Mouse (Mus musculus): ENCODE measurements around the gene Golgb1. TPM values are rescaled to one million over a fixed set of nuclear protein-coding genes. Genes with fewer than 3 reads are reported as not detected.

The Golgb1 gene
- 38.0 TPM for polyA plus RNA-seq (2017; shearing (Covaris generic))

DNA sequence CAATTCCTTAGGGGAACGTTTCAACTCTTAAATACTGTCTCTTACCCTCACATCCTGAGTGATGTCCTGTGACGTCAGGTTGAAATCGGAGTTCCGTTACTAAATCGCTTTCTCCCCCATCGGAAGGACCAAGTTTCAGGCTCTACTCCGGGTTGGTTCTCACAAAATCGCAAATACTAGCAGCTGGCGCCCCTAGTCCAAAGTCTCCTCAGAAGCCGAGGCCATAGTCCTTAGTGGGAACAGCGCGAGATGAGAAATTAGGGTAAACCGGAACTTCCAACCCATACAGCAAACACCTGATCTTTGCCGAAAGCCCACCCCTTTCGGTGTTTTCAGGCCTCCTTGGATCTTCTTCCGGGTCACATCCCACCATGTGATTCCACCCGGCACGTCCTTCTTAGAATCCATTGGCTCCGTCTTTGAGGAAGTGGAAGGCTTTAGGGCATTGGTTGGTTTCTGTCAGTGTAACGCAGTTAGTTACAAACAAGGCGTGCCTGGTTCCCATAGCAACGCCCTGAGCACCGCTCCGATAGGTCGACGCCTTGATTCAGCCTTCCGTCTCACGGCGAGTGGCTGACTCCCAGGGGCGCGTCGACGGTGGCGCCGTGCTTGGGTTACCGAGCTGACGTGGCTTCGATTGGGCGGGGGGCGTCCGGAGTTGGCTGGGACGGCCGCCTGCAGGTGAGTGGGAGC, at the start of gene Golgb1, which contains the start of gene Eaf2:
TSS of gene Golgb1 (plus strand) at position 558 of the 693 bp plus-strand sequence.
TSS of gene Eaf2 (minus strand) at position 421 of the 693 bp plus-strand sequence.

DNA sequence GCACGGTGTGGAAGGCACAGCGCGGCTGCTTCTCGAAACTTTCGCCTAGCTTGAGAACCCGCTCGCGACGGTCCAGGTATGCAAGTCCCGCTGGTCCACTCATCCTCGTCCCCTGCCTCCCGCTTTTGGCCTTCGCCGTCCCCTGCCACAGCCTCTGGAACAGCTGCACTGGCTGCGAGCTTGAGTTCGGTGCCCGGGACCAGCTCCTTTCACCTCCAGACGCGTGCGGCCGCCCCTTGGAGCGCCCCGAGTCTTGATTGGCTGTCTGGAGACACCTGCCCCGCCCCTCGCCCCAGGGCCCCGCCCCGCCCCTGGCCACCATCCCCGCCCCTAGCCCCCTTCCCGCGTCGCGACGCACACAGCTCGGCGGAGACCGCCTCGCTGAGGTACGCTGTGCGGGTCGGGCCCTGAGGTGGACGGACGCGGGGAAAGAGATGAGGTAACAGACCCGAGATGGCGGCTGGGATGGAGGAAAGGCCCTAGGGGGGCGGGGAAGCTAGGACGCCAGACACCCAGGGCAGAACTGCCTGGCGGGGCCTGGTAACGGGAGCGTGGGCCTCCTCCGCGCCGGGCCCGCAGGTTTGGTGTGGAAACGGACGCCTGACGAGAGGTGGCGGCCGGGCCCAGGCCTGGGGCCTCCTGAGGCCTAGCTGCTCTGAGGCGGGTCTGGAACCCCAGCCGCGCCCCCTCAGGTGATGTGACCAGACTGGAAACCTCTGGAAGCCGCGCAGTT, 46.7 kb upstream of the Golgb1 start, which contains the start of gene Iqcb1:
TSS of gene Iqcb1 (plus strand) at position 332 of the 733 bp plus-strand sequence.

DNA sequence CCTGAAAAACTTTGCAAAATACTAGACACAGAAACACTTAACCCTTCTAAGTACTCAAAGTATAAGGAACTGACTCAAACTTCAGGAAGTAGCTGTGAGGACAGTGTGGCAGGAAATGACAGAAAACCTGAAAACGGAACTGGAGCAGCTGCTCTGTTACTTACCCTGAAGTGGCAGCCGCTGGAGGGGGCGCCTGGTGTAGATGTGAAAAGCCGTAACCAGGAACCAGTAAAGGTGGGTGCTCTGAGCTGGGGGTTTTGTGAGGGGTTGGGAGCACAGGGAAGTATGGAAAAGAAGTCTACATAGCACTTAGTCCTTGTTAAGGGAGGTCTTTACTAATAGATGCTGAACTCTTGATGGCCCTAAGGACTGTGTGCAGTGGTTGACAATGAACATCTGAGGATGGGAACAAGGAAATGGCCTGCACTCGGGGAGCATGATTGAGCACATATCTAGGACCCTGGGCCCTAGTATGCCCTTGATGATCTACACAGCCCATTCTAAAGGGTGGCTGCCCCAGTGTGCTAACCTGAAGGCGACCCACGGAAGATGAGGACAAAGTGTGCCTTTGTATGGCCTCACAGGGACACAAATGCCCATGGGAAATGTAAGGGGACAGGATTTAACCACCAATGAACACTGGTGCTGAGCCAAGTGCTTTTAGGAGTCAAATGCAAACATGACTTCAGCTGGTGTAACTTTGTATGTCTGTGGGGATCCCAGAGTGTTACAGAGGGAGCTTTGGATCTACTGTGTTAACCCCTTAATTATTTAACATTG, 60.1 kb downstream of the Golgb1 start, which contains the start of gene Hcls1:
TSS of gene Hcls1 (plus strand) at position 143 of the 780 bp plus-strand sequence.

Other genes with a start within 250 kb of the Golgb1 start
- gene Cd86, start 209.1 kb upstream of the Golgb1 start, polyA plus RNA-seq (2017; shearing (Covaris generic)) = 3.4 TPM
- gene Ildr1, start 181.2 kb upstream of the Golgb1 start, polyA plus RNA-seq (2017; shearing (Covaris generic)) = 0.82 TPM
- 28.6 TPM for gene Slc15a2, start 90.2 kb upstream of the Golgb1 start, polyA plus RNA-seq (2017; shearing (Covaris generic))
- 37.1 TPM for gene Iqcb1, start 46.8 kb upstream of the Golgb1 start, polyA plus RNA-seq (2017; shearing (Covaris generic))
- gene Eaf2, start 137 bp upstream of the Golgb1 start, polyA plus RNA-seq (2017; shearing (Covaris generic)) = 0.25 TPM
- 105 TPM for gene Hcls1, start 59.8 kb downstream of the Golgb1 start, polyA plus RNA-seq (2017; shearing (Covaris generic))
- not detected for gene Fbxo40, start 115.3 kb downstream of the Golgb1 start, polyA plus RNA-seq (2017; shearing (Covaris generic))
- 1.0 TPM for gene Polq, start 136.6 kb downstream of the Golgb1 start, polyA plus RNA-seq (2017; shearing (Covaris generic))